Comparison of ENCODE assay signal across 15 mouse cellular contexts in genomic region chr17:79244121-79244520, GRCm38 (mm10).
"Had no signal": no experiment of that assay in that cellular context is flagged by ENCODE, and none has a peak within 500 bp of the region (broad histone marks: within the 10 kb centered on the region; RNA-seq: fewer than 3 reads in every experiment).

No protein-coding gene starts in this region.

- DNase-seq: gastrocnemius, postnatal 14 days; gastrocnemius, postnatal 36 days; heart, adult 2 months; heart, postnatal 14 days; heart, postnatal 36 days; kidney, adult 11 months; kidney, adult 2 months; kidney, adult 9 months; kidney, postnatal 14 days; kidney, postnatal 36 days; layer of hippocampus, adult 9-11 months; layer of hippocampus, postnatal 36 days had no signal

- ATAC-seq: hindbrain, postnatal 0 days; intestine, embryonic 16.5 days; liver, embryonic 12.5 days had no signal
